Mouse (Mus musculus) midbrain, embryonic 14.5 days (tissue): ENCODE results near the gene Gprc5b. TPM values are rescaled to one million over a fixed set of nuclear protein-coding genes. Genes with fewer than 3 reads are reported as not detected.

Experiments used
- ATAC-seq: fragments of 200-750 bp; cut with Nextera tagmentation; 2 replicates; pipeline ENCODE4 v1.8.0; 2017; ENCODE audit warnings: moderate number of reproducible peaks, moderate library complexity; ENCODE audit not compliant: low FRiP score, low TSS enrichment
- DNase-seq: peaks from one replicate; pipeline ENCODE4 v3.0.0-alpha.2; 2015
- H3K27ac ChIP-seq: fragments of 300-500 bp; sonication (generic); replicated peaks from 2 replicates; pipeline ENCODE4 v1.5.1; 2014; ENCODE audit warnings: mild to moderate bottlenecking, low read depth, low read length, moderate library complexity
- H3K27me3 ChIP-seq: fragments of 300-500 bp; sonication (generic); 2 replicates; pipeline ENCODE4 v1.6.1; 2014; ENCODE audit warnings: low read length, control low read depth, mixed read lengths; ENCODE audit not compliant: control insufficient read depth, insufficient read depth
- H3K36me3 ChIP-seq: fragments of 300-500 bp; sonication (generic); 2 replicates; pipeline ENCODE4 v1.6.1; 2014; ENCODE audit warnings: low read length, control low read depth; ENCODE audit not compliant: control insufficient read depth, insufficient read depth
- H3K4me1 ChIP-seq: fragments of 300-500 bp; sonication (generic); 2 replicates; pipeline ENCODE4 v1.6.1; 2014; ENCODE audit warnings: mild to moderate bottlenecking, antibody characterized with exemption, low read length, control low read depth; ENCODE audit not compliant: control insufficient read depth, insufficient read depth
- H3K4me2 ChIP-seq: fragments of 300-500 bp; sonication (generic); 2 replicates; pipeline ENCODE4 v1.6.1; 2014; ENCODE audit warnings: mild to moderate bottlenecking, low read length, moderate library complexity
- H3K4me3 ChIP-seq: fragments of 300-500 bp; sonication (generic); replicated peaks from 2 replicates; pipeline ENCODE4 v1.5.1; 2014; ENCODE audit warnings: low read depth, low read length
- H3K9ac ChIP-seq: fragments of 300-500 bp; sonication (generic); replicated peaks from 2 replicates; pipeline ENCODE4 v1.6.1; 2014; ENCODE audit warnings: mild to moderate bottlenecking, low read length, moderate library complexity
- H3K9me3 ChIP-seq: fragments of 300-500 bp; sonication (generic); 2 replicates; pipeline ENCODE4 v1.6.1; 2016; ENCODE audit warnings: low read length, control low read depth, mixed read lengths; ENCODE audit not compliant: control insufficient read depth
- WGBS: fragments of 180-500 bp; shearing (Covaris S2); extraction: QIAGEN DNeasy Blood & Tissue Kit; methylation state at CpG from one replicate; pipeline ENCODE4 v1.1.7; 2014; 5-methylcytosine and 5-hydroxymethylcytosine counted together
- polyA plus RNA-seq: library from polyadenylated mRNA; unstranded; fragments of >200 nt; fragmentation: Nextera tagmentation; extraction: Ambion mirVana; gene quantifications from 2 replicates; pipeline ENCODE4 v1.2.1, GENCODE M21; 2014

The Gprc5b gene
- polyA plus RNA-seq, 1 experiment from 2014 or later, result 11.7 TPM

DNA sequence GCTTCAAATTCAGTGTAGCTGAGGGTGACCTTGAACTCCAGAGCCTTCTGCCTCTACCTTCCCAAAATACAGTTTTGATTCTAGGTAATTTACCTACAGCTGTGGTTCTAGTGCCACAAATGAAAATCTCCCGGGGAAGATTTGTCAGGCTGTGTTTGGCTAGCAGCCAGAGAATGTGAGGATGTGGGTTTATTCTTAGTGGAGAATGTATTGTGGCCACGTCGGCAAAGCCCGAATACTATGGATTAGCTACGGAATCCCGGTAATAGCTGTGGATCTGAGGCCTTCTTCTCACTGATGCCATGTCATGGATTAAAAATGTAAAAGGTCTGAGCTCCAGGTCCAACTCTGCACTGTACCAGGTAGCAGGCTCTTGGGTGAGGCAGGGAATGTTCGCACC lies 45.3 kb downstream of the Gprc5b start:
- WGBS, result 45% methylated on average over 7 of the region's 7 CpGs

DNA sequence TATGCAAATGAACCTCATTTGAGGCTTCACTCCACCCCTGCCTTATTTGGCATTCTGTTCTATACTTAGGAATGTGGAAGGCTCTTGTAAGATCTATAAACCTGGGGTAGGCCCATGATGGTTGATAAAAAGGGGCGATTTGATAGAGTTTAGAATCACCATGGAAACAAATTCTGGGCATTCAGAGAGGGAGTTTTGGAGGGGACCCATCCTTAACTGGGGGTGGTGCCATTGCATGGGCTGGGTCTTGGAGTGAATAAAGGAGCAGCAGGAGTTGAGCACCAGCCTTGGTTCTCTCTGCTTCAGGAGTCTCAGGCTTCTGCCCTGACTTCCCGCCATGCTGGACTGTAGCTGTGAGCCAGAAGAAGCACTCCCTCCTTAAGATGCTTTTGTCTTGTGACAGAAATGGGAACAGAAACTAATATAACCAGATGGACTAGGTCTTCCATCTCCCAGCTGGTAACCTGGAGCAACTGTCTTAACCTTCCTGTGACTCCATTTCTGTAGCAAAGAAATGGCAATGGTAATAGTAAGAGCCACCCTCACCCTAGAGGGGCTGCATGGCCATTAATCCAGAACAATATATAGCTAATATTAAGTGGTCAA lies 46.2 kb downstream of the Gprc5b start:
- Histone ChIP-seq H3K9ac (no peak overlapping the region), H3K27me3 (no peaks in the 10 kb centered on the region), H3K4me3 (no peak overlapping the region), H3K4me2 (no peak overlapping the region), H3K4me1 (0 out of 2 replicates have a peak, but pooled peaks cover 3% of the 10 kb centered on the region), H3K27ac (no peak overlapping the region), H3K9me3 (no peaks in the 10 kb centered on the region), H3K36me3 (no peaks in the 10 kb centered on the region)
- ATAC-seq (no peak), DNase-seq (no peak)
- WGBS, result 52% methylated on average over 2 of the region's 2 CpGs

More for the DNA sequence above, 45.3 kb downstream of the Gprc5b start:
- peak; percentile 53 for DNase-seq
- H3K36me3 ChIP-seq, result no peaks in the 10 kb centered on the region
- H3K27me3 ChIP-seq, result no peaks in the 10 kb centered on the region
- no peaks in the 10 kb centered on the region for H3K9me3 ChIP-seq
- no peak overlapping the region for H3K9ac ChIP-seq
- ATAC-seq, result no peak
- H3K27ac ChIP-seq, result no peak overlapping the region
- H3K4me3 ChIP-seq, result no peak overlapping the region
- H3K4me2 ChIP-seq, result no peak overlapping the region
- 0 out of 2 replicates have a peak, but pooled peaks cover 3% of the 10 kb centered on the region for H3K4me1 ChIP-seq

DNA sequence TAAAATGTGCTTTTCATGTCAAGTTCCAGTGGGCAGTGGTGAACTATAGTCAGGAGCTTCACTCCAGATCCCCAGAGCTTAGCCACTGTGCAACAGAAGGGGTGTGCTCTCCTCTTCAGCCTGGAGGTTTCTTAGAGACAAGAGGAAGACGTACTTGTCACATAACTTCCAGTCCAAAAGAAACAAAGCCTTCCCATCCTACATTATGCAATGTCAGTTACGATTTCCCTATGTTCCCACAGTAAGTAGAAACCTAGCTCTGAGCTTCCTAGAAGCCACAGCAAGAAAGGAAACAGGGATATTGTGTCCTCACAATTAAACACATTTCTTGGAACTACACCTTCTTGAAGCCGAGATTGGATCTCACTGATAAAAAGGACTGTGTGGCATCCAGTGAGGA lies 47.8 kb downstream of the Gprc5b start:
- Histone ChIP-seq H3K9ac (no peak overlapping the region), H3K27ac (no peak overlapping the region), H3K4me2 (no peak overlapping the region), H3K4me1 (0 out of 2 replicates have a peak, but pooled peaks cover 3% of the 10 kb centered on the region), H3K27me3 (no peaks in the 10 kb centered on the region), H3K4me3 (no peak overlapping the region), H3K36me3 (no peaks in the 10 kb centered on the region), H3K9me3 (no peaks in the 10 kb centered on the region)
- WGBS, result 69% methylated on average over 3 of the region's 3 CpGs
- DNase-seq, result no peak
- ATAC-seq, result no peak

DNA sequence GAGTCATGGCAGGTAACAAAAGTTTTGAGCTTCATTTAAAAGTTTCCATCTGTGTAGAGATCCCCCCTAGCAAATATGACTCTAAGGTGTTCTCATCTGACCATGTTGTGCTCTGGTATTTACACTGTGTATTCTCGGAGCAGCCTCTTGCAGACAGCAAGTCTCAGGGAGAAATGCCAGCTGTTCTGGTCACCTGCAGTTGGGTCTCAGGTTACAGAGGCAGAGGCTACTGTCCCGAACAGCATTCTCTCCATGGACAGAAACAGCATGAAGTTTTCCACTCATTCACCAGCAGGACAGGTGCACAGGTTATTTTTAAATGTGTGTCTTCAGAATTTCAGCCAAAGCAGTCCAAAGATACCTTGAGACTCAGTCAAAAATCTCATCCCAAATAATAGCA lies 50.1 kb downstream of the Gprc5b start:
- no peak for DNase-seq
- H3K36me3 ChIP-seq, result no peaks in the 10 kb centered on the region
- no peak overlapping the region for H3K27ac ChIP-seq
- no peak overlapping the region for H3K4me3 ChIP-seq
- H3K27me3 ChIP-seq, result no peaks in the 10 kb centered on the region
- H3K4me2 ChIP-seq, result no peak overlapping the region
- 42% methylated on average over 2 of the region's 2 CpGs for WGBS
- H3K9me3 ChIP-seq, result no peaks in the 10 kb centered on the region
- H3K4me1 ChIP-seq, result 0 out of 2 replicates have a peak, but pooled peaks cover under 1% of the 10 kb centered on the region
- no peak overlapping the region for H3K9ac ChIP-seq
- no peak for ATAC-seq

GRCm38 (mm10) chr7:118943170-118943569 lies 51.8 kb downstream of the Gprc5b start:
- H3K36me3 ChIP-seq, result no peaks in the 10 kb centered on the region
- WGBS, result 82% methylated on average over 7 of the region's 7 CpGs
- no peak overlapping the region for H3K4me2 ChIP-seq
- H3K9ac ChIP-seq, result no peak overlapping the region
- no peaks in the 10 kb centered on the region for H3K4me1 ChIP-seq
- no peaks in the 10 kb centered on the region for H3K27me3 ChIP-seq
- H3K27ac ChIP-seq, result no peak overlapping the region
- H3K4me3 ChIP-seq, result no peak overlapping the region
- ATAC-seq (no peak), DNase-seq (no peak)
- no peaks in the 10 kb centered on the region for H3K9me3 ChIP-seq

GRCm38 (mm10) chr7:118942297-118942696 lies 52.7 kb downstream of the Gprc5b start:
- H3K4me2 ChIP-seq, result no peak overlapping the region
- H3K27me3 ChIP-seq, result no peaks in the 10 kb centered on the region
- 86% methylated on average over 3 of the region's 3 CpGs for WGBS
- no peaks in the 10 kb centered on the region for H3K4me1 ChIP-seq
- H3K36me3 ChIP-seq, result no peaks in the 10 kb centered on the region
- H3K9me3 ChIP-seq, result no peaks in the 10 kb centered on the region
- DNase-seq, result no peak
- no peak overlapping the region for H3K4me3 ChIP-seq
- no peak overlapping the region for H3K9ac ChIP-seq
- no peak for ATAC-seq
- H3K27ac ChIP-seq, result no peak overlapping the region

- DNase-seq (no peak), ATAC-seq (no peak)
- no peak overlapping the region for H3K4me3 ChIP-seq
- peaks cover 5% of the 10 kb centered on the region; the same call in 1 of the 2 replicates for H3K4me1 ChIP-seq
- H3K4me2 ChIP-seq, result no peak overlapping the region
- no peaks in the 10 kb centered on the region for H3K36me3 ChIP-seq
- no peak overlapping the region for H3K9ac ChIP-seq
- WGBS, result 73% methylated on average over 11 of the region's 11 CpGs
- H3K27me3 ChIP-seq, result no peaks in the 10 kb centered on the region
- no peaks in the 10 kb centered on the region for H3K9me3 ChIP-seq
- no peak overlapping the region for H3K27ac ChIP-seq
Measured at GRCm38 (mm10) chr7:118937469-118938387, 57.3 kb downstream of the Gprc5b start.

DNA sequence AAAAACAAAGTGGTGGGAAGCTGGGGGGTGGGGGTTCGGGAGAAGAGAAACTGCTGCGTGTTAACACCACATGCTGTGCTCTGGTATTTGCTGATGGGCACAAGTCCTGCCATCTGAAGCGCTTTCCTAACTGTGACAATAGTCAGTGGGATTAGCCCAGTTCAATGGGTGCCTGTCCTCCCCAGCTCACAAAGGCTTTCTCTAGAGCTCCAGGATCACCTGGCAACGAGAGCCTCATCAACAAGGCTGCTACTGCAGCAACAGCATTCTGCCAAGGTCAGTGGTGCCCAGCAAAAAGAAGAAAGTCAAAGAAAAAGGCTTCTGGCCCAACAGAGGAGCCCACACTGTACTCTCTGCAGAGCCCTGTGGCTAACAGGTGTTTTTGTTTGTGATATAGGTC lies 58.2 kb downstream of the Gprc5b start:
- H3K4me2 ChIP-seq, result no peak overlapping the region
- no peaks in the 10 kb centered on the region for H3K27me3 ChIP-seq
- H3K9me3 ChIP-seq, result no peaks in the 10 kb centered on the region
- no peak overlapping the region for H3K27ac ChIP-seq
- ATAC-seq (no peak), DNase-seq (peak; percentile 28)
- no peaks in the 10 kb centered on the region for H3K36me3 ChIP-seq
- H3K4me1 ChIP-seq, result peaks cover 5% of the 10 kb centered on the region; the same call in 1 of the 2 replicates
- H3K4me3 ChIP-seq, result no peak overlapping the region
- no peak overlapping the region for H3K9ac ChIP-seq
- 6% methylated on average over 4 of the region's 4 CpGs for WGBS
